Mouse (Mus musculus): ENCODE measurements around the gene Hoxa11. TPM values are rescaled to one million over a fixed set of nuclear protein-coding genes. Genes with fewer than 3 reads are reported as not detected.

Gene Hoxa11
- polyA plus RNA-seq, 1 experiment from 2014 or later, result not detected

GRCm38 (mm10) chr6:52245040-52245756 lies 412 bp downstream of the Hoxa11 start:
- Histone ChIP-seq H3K4me1 (replicated peaks) (0 out of 2 replicates have a peak, but pooled peaks cover 8% of the 10 kb centered on the region), H3K4me3 (peak overlapping the region; percentile 16), H3K27me3 (replicated peaks) (peaks cover 95% of the 10 kb centered on the region), H3K27ac (ENCODE audit: poor library complexity, severe bottlenecking) (no peak overlapping the region), H3K4me2 (peak overlapping the region; percentile 42), H3K36me3 (no peaks in the 10 kb centered on the region), H3K9me3 (replicated peaks) (no peaks in the 10 kb centered on the region), H3K9ac (no peak overlapping the region)
- no peak for ATAC-seq (ENCODE audit: insufficient number of reproducible peaks, low FRiP score)
- under 1% methylated on average over 66 of the region's 71 CpGs for WGBS

- Histone ChIP-seq H3K4me1 (replicated peaks) (0 out of 2 replicates have a peak, but pooled peaks cover 8% of the 10 kb centered on the region), H3K4me2 (peak overlapping the region; percentile 42), H3K4me3 (peak overlapping the region; percentile 16), H3K36me3 (no peaks in the 10 kb centered on the region), H3K9ac (no peak overlapping the region), H3K27ac (ENCODE audit: poor library complexity, severe bottlenecking) (no peak overlapping the region), H3K9me3 (replicated peaks) (no peaks in the 10 kb centered on the region), H3K27me3 (replicated peaks) (peaks cover 95% of the 10 kb centered on the region)
- WGBS, result 1% methylated on average over 23 of the region's 23 CpGs
- no peak for ATAC-seq (ENCODE audit: insufficient number of reproducible peaks, low FRiP score)
Observed at GRCm38 (mm10) chr6:52244471-52245039, 1.1 kb downstream of the Hoxa11 start.

GRCm38 (mm10) chr6:52243681-52244121 lies 1.9 kb downstream of the Hoxa11 start:
- Histone ChIP-seq H3K36me3 (no peaks in the 10 kb centered on the region), H3K4me1 (replicated peaks) (0 out of 2 replicates have a peak, but pooled peaks cover 8% of the 10 kb centered on the region), H3K4me3 (no peak overlapping the region), H3K27me3 (replicated peaks) (peaks cover 91% of the 10 kb centered on the region), H3K4me2 (no peak overlapping the region), H3K9ac (no peak overlapping the region), H3K9me3 (replicated peaks) (no peaks in the 10 kb centered on the region), H3K27ac (ENCODE audit: poor library complexity, severe bottlenecking) (no peak overlapping the region)
- no peak for ATAC-seq (ENCODE audit: insufficient number of reproducible peaks, low FRiP score)
- 3% methylated on average over 12 of the region's 12 CpGs for WGBS

GRCm38 (mm10) chr6:52242801-52243332 lies 2.7 kb downstream of the Hoxa11 start:
- Histone ChIP-seq H3K9ac (no peak overlapping the region), H3K9me3 (replicated peaks) (no peaks in the 10 kb centered on the region), H3K27me3 (replicated peaks) (peaks cover 88% of the 10 kb centered on the region), H3K36me3 (no peaks in the 10 kb centered on the region), H3K4me2 (no peak overlapping the region), H3K4me1 (replicated peaks) (0 out of 2 replicates have a peak, but pooled peaks cover 8% of the 10 kb centered on the region), H3K27ac (ENCODE audit: poor library complexity, severe bottlenecking) (no peak overlapping the region), H3K4me3 (no peak overlapping the region)
- 4% methylated on average over 4 of the region's 4 CpGs for WGBS
- ATAC-seq (ENCODE audit: insufficient number of reproducible peaks, low FRiP score), result no peak

- Histone ChIP-seq H3K27me3 (replicated peaks) (peaks cover 90% of the 10 kb centered on the region), H3K4me1 (replicated peaks) (0 out of 2 replicates have a peak, but pooled peaks cover 6% of the 10 kb centered on the region), H3K27ac (ENCODE audit: poor library complexity, severe bottlenecking) (no peak overlapping the region), H3K9ac (no peak overlapping the region), H3K4me3 (no peak overlapping the region), H3K4me2 (no peak overlapping the region), H3K36me3 (no peaks in the 10 kb centered on the region), H3K9me3 (replicated peaks) (no peaks in the 10 kb centered on the region)
- no peak for ATAC-seq (ENCODE audit: insufficient number of reproducible peaks, low FRiP score)
- 2% methylated on average over 9 of the region's 9 CpGs for WGBS
Observed at GRCm38 (mm10) chr6:52241001-52241621, 4.5 kb downstream of the Hoxa11 start.

- peak within 1 kb of the TSS; percentile 26 for H3K4me3 ChIP-seq
- H3K4me2 ChIP-seq, result peak within 1 kb of the TSS; percentile 48
- no peaks in the 10 kb centered on the region for H3K9me3 ChIP-seq (replicated peaks)
- H3K27ac ChIP-seq (ENCODE audit: poor library complexity, severe bottlenecking), result no peak within 1 kb of the TSS
- H3K27me3 ChIP-seq (replicated peaks), result peaks cover 90% of the 10 kb centered on the region
- H3K4me1 ChIP-seq (replicated peaks), result 0 out of 2 replicates have a peak, but pooled peaks cover 6% of the 10 kb centered on the region
- 2% methylated on average over 35 of the region's 35 CpGs for WGBS
- H3K9ac ChIP-seq, result no peak within 1 kb of the TSS
- H3K36me3 ChIP-seq, result no peaks in the 10 kb centered on the region
- no peak for ATAC-seq (ENCODE audit: insufficient number of reproducible peaks, low FRiP score)
Observed at GRCm38 (mm10) chr6:52240389-52241000, 5.1 kb downstream of the Hoxa11 start, which contains the start of gene Hoxa10. Hoxa10 (minus strand) TSS chr6:52240854.

GRCm38 (mm10) chr6:52239625-52240388 lies 5.8 kb downstream of the Hoxa11 start:
- Histone ChIP-seq H3K9me3 (replicated peaks) (no peaks in the 10 kb centered on the region), H3K27ac (ENCODE audit: poor library complexity, severe bottlenecking) (no peak overlapping the region), H3K4me2 (peak overlapping the region; percentile 48), H3K4me1 (replicated peaks) (0 out of 2 replicates have a peak, but pooled peaks cover under 1% of the 10 kb centered on the region), H3K9ac (no peak overlapping the region), H3K4me3 (peak overlapping the region; percentile 26), H3K36me3 (no peaks in the 10 kb centered on the region), H3K27me3 (replicated peaks) (peaks cover 90% of the 10 kb centered on the region)
- 1% methylated on average over 30 of the region's 30 CpGs for WGBS
- ATAC-seq (ENCODE audit: insufficient number of reproducible peaks, low FRiP score), result no peak

GRCm38 (mm10) chr6:52238976-52239375 lies 6.6 kb downstream of the Hoxa11 start:
- Histone ChIP-seq H3K36me3 (no peaks in the 10 kb centered on the region), H3K9me3 (replicated peaks) (no peaks in the 10 kb centered on the region), H3K9ac (no peak overlapping the region), H3K4me1 (replicated peaks) (no peaks in the 10 kb centered on the region), H3K27ac (ENCODE audit: poor library complexity, severe bottlenecking) (no peak overlapping the region), H3K4me3 (no peak overlapping the region), H3K4me2 (no peak overlapping the region), H3K27me3 (replicated peaks) (peaks cover 91% of the 10 kb centered on the region)
- 1% methylated on average over 7 of the region's 7 CpGs for WGBS
- no peak for ATAC-seq (ENCODE audit: insufficient number of reproducible peaks, low FRiP score)

- WGBS, result under 1% methylated on average over 7 of the region's 7 CpGs
- Histone ChIP-seq H3K36me3 (no peaks in the 10 kb centered on the region), H3K27me3 (replicated peaks) (peaks cover 91% of the 10 kb centered on the region), H3K4me2 (no peak overlapping the region), H3K27ac (ENCODE audit: poor library complexity, severe bottlenecking) (no peak overlapping the region), H3K4me3 (no peak overlapping the region), H3K4me1 (replicated peaks) (no peaks in the 10 kb centered on the region), H3K9me3 (replicated peaks) (no peaks in the 10 kb centered on the region), H3K9ac (no peak overlapping the region)
- no peak for ATAC-seq (ENCODE audit: insufficient number of reproducible peaks, low FRiP score)
Observed at GRCm38 (mm10) chr6:52238155-52238545, 7.5 kb downstream of the Hoxa11 start.

GRCm38 (mm10) chr6:52237346-52238154 lies 8.1 kb downstream of the Hoxa11 start:
- H3K4me2 ChIP-seq, result no peak overlapping the region

More at GRCm38 (mm10) chr6:52237346-52238154, 8.1 kb downstream of the Hoxa11 start:
- ATAC-seq (ENCODE audit: insufficient number of reproducible peaks, low FRiP score), result no peak
- 8% methylated on average over 10 of the region's 10 CpGs for WGBS
- peaks cover 91% of the 10 kb centered on the region for H3K27me3 ChIP-seq (replicated peaks)
- H3K9me3 ChIP-seq (replicated peaks), result no peaks in the 10 kb centered on the region
- H3K27ac ChIP-seq (ENCODE audit: poor library complexity, severe bottlenecking), result no peak overlapping the region
- no peaks in the 10 kb centered on the region for H3K36me3 ChIP-seq
- H3K9ac ChIP-seq, result no peak overlapping the region
- no peak overlapping the region for H3K4me3 ChIP-seq
- 0 out of 2 replicates have a peak, but pooled peaks cover 2% of the 10 kb centered on the region for H3K4me1 ChIP-seq (replicated peaks)
